Mouse (Mus musculus): ENCODE measurements around the gene Prmt8.

The Prmt8 gene

GRCm38 (mm10) chr6:127663263-127663662 lies 106.0 kb downstream of the Prmt8 start:
- DNase-seq (ENCODE audit: low read depth, low spot score), result no peak

- DNase-seq (ENCODE audit: low read depth, low spot score), result no peak
Measured at GRCm38 (mm10) chr6:127661717-127662292, 107.5 kb downstream of the Prmt8 start.

- no peak for DNase-seq (ENCODE audit: low read depth, low spot score)
Measured at GRCm38 (mm10) chr6:127659966-127660365, 109.3 kb downstream of the Prmt8 start.

GRCm38 (mm10) chr6:127659472-127659871 lies 109.8 kb downstream of the Prmt8 start:
- no peak for DNase-seq (ENCODE audit: low read depth, low spot score)

GRCm38 (mm10) chr6:127657152-127657551 lies 112.1 kb downstream of the Prmt8 start:
- no peak for DNase-seq (ENCODE audit: low read depth, low spot score)

- DNase-seq (ENCODE audit: low read depth, low spot score), result no peak
Measured at GRCm38 (mm10) chr6:127655988-127656387, 113.3 kb downstream of the Prmt8 start.

- DNase-seq (ENCODE audit: low read depth, low spot score), result no peak
Measured at GRCm38 (mm10) chr6:127641077-127641801, 128.0 kb downstream of the Prmt8 start.

All from WW6 (cell line).